Mouse (Mus musculus): ENCODE data around the gene Hilpda. TPM values are rescaled to one million over a fixed set of nuclear protein-coding genes. Genes with fewer than 3 reads are reported as not detected.

Gene Hilpda
- polyA plus RNA-seq, 1 experiment, result 11.2 TPM

DNA sequence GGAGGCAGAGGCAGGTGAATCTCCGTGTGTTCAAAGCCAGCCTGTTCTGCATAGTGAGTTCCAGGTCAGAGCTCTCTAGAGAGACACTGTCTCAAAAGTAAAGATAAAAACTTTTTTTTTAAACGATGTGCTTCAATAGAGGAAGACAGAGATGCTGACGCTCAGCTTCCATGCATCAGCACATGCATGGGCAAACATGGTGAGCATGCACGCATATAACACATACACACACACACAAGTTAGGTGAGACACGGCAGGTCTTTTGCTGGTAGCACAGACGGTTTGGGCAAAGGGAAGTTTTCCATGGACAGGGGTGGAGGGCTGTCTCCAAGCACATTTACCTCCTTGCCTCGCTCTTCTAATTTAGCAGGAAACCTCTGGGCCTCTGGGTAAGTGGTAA, 49.9 kb downstream of the Hilpda start:
- no peak for TF ChIP-seq CTCF (IDR thresholded peaks at IDR 0.05; ENCODE audit: borderline replicate concordance, insufficient read depth, low read depth, low read length)
- TF ChIP-seq POLR2A (IDR thresholded peaks at IDR 0.05; ENCODE audit: borderline replicate concordance, insufficient read depth, low read length), result no peak

DNA sequence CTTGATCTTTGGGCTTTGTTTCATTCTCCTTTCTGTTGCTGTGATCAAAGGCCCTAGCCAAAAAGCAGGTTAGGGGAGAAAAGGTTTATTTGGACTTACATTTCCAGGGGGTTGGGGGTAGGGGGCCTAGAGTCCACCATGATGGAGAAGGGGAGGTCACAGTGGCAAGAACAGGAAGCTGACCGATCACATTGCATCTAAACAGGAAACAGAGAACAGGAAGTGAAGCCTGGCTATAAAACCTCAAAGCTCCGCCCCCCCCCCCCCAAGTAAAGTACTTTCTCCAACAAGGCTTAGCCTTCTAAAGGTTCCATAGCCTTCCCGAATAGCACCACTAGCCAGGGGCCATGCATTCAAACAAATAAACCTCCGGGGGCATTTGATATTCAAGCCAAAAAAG, 50.4 kb downstream of the Hilpda start:
- Histone ChIP-seq H3K27ac (ENCODE audit: insufficient read depth, low read length) (no peak overlapping the region), H3K27me3 (ENCODE audit: control insufficient read depth, insufficient read depth, low read length) (no peaks in the 10 kb centered on the region), H3K4me3 (replicated peaks; ENCODE audit: insufficient read depth, low read depth, low read length) (no peak overlapping the region), H3K4me1 (ENCODE audit: control insufficient read depth, insufficient read depth, low read length) (no peaks in the 10 kb centered on the region)
- WGBS, result 85% methylated on average over 4 of the region's 4 CpGs
- no peak for TF ChIP-seq POLR2A (IDR thresholded peaks at IDR 0.05; ENCODE audit: borderline replicate concordance, insufficient read depth, low read length)
- no peak for TF ChIP-seq CTCF (IDR thresholded peaks at IDR 0.05; ENCODE audit: borderline replicate concordance, insufficient read depth, low read depth, low read length)
- no peak for DNase-seq

More for the DNA sequence above, 49.9 kb downstream of the Hilpda start:
- no peak for DNase-seq
- H3K27ac ChIP-seq (ENCODE audit: insufficient read depth, low read length), result no peak overlapping the region
- no peak overlapping the region for H3K4me3 ChIP-seq (replicated peaks; ENCODE audit: insufficient read depth, low read depth, low read length)
- no peaks in the 10 kb centered on the region for H3K4me1 ChIP-seq (ENCODE audit: control insufficient read depth, insufficient read depth, low read length)
- no peaks in the 10 kb centered on the region for H3K27me3 ChIP-seq (ENCODE audit: control insufficient read depth, insufficient read depth, low read length)
- 94% methylated on average over 7 of the region's 7 CpGs for WGBS

Other genes with a start within 250 kb of the Hilpda start
- gene Lep, start 212.3 kb upstream of the Hilpda start, polyA plus RNA-seq (2012; rRNA removed), result not detected in 2 replicates
- gene Rbm28, start 107.5 kb upstream of the Hilpda start, polyA plus RNA-seq (2012; rRNA removed), result 44.2 and 45.7 TPM in 2 replicates
- 5.4 and 5.5 TPM in 2 replicates for gene Prrt4, start 92.9 kb upstream of the Hilpda start, polyA plus RNA-seq (2012; rRNA removed)
- 52.9 and 54.3 TPM in 2 replicates for gene Impdh1, start 56.1 kb upstream of the Hilpda start, polyA plus RNA-seq (2012; rRNA removed)
- gene Fam71f2, start 7.1 kb downstream of the Hilpda start, polyA plus RNA-seq (2012; rRNA removed), result 1.1 TPM in 2 replicates
- not detected in 2 replicates for gene Fam71f1, start 46.7 kb downstream of the Hilpda start, polyA plus RNA-seq (2012; rRNA removed)
- gene Calu, start 75.6 kb downstream of the Hilpda start, polyA plus RNA-seq (2012; rRNA removed), result 68.0 and 68.6 TPM in 2 replicates
- not detected in 2 replicates for gene Opn1sw, start 116.0 kb downstream of the Hilpda start, polyA plus RNA-seq (2012; rRNA removed)
- 154 and 164 TPM in 2 replicates for gene Ccdc136, start 123.8 kb downstream of the Hilpda start, polyA plus RNA-seq (2012; rRNA removed)
- gene Flnc, start 160.8 kb downstream of the Hilpda start, polyA plus RNA-seq (2012; rRNA removed), result 0.65 and 0.72 TPM in 2 replicates
- 424 and 433 TPM in 2 replicates for gene Atp6v1f, start 195.2 kb downstream of the Hilpda start, polyA plus RNA-seq (2012; rRNA removed)
- 0.17 and 0.23 TPM in 2 replicates for gene Atp6v1fnb, start 198.9 kb downstream of the Hilpda start, polyA plus RNA-seq (2012; rRNA removed)
- gene Kcp, start 235.5 kb downstream of the Hilpda start, polyA plus RNA-seq (2012; rRNA removed), result 3.7 and 4.9 TPM in 2 replicates